Mouse (Mus musculus): ENCODE results near the gene Ascl5. TPM values are rescaled to one million over a fixed set of nuclear protein-coding genes. Genes with fewer than 3 reads are reported as not detected.

Gene Ascl5
- not detected in 2 replicates for polyA plus RNA-seq (2012; rRNA removed)

GRCm38 (mm10) chr1:136050312-136051012 lies at the start of gene Ascl5:
TSS of gene Ascl5 (plus strand) at chr1:136050804.

GRCm38 (mm10) chr1:136006292-136006748 lies 44.3 kb upstream of the Ascl5 start, which contains the start of gene Igfn1:
TSS of gene Igfn1 (minus strand) at chr1:136006342.

GRCm38 (mm10) chr1:136007211-136008158 lies 43.1 kb upstream of the Ascl5 start, which contains the start of gene Tmem9:
TSS of gene Tmem9 (plus strand) at chr1:136008150.

GRCm38 (mm10) chr1:136052547-136052946 lies 1.9 kb downstream of the Ascl5 start, which contains the start of gene Cacna1s:
TSS of gene Cacna1s (plus strand) at chr1:136052750.

Other genes with a start within 250 kb of the Ascl5 start
- gene Lad1, start 232.2 kb upstream of the Ascl5 start, polyA plus RNA-seq (2012; rRNA removed): 0.55 and 0.59 TPM in 2 replicates
- 2.9 and 3.1 TPM in 2 replicates for gene Tnnt2, start 214.4 kb upstream of the Ascl5 start, polyA plus RNA-seq (2012; rRNA removed)
- not detected in 2 replicates for gene Pkp1, start 131.6 kb upstream of the Ascl5 start, polyA plus RNA-seq (2012; rRNA removed)
- gene Igfn1, start 44.5 kb upstream of the Ascl5 start, polyA plus RNA-seq (2012; rRNA removed): 0.05 and 0.12 TPM in 2 replicates
- 79.1 and 80.8 TPM in 2 replicates for gene Tmem9, start 42.7 kb upstream of the Ascl5 start, polyA plus RNA-seq (2012; rRNA removed)
- under 0.01 and 0.10 TPM in 2 replicates for gene Cacna1s, start 1.9 kb downstream of the Ascl5 start, polyA plus RNA-seq (2012; rRNA removed)
- gene Kif21b, start 80.6 kb downstream of the Ascl5 start, polyA plus RNA-seq (2012; rRNA removed): 2.4 and 3.3 TPM in 2 replicates
- not detected in 2 replicates for gene Mroh3, start 162.0 kb downstream of the Ascl5 start, polyA plus RNA-seq (2012; rRNA removed)
- gene Inava, start 183.5 kb downstream of the Ascl5 start, polyA plus RNA-seq (2012; rRNA removed): 0.26 and 0.31 TPM in 2 replicates
- not detected in 2 replicates for gene Gpr25, start 210.1 kb downstream of the Ascl5 start, polyA plus RNA-seq (2012; rRNA removed)